Mouse (Mus musculus) adrenal gland, postnatal 4 days (tissue): ENCODE data around the gene Ptpn14. TPM values are rescaled to one million over a fixed set of nuclear protein-coding genes. Genes with fewer than 3 reads are reported as not detected.

Source experiments
- total RNA-seq, 2 experiments: library from RNA; stranded (reverse); gene quantifications; 2 replicates each; pipeline ENCODE4 v1.2.3; 2021

The Ptpn14 gene
- total RNA-seq, 2 experiments from 2014 or later = 20.7 to 33.7 TPM

Other genes starting within 250 kb of the Ptpn14 start
- gene Cenpf, start 40.2 kb upstream of the Ptpn14 start, total RNA-seq = 10 to 100 TPM; 28.6 to 30.1 TPM
- 100 to 1,000 TPM in 1 of 2 experiments, 10 to 100 TPM in 1; 97.9 to 100 TPM for gene Smyd2, start 194.1 kb downstream of the Ptpn14 start, total RNA-seq